Mouse (Mus musculus): ENCODE measurements around the gene AI464131.

DNA sequence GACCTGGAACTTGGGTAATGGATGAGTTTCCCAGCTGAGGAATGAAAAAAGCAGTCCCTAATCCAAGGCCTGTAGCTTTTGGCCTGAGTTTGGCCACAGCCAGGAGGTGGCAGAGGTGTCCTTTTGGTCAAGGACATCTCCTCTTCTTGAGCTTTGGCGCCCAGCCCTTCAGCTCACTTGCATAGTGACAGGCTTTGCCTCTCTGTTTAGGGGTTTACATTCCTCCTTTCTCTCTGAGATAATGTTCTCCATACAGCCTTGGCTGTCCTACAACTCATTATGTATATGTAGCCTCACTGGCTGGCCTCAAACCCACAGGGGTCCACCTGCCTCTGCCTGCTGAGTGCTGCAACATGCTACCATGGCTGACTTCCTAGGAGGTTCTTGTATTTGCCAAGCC is 44.2 kb upstream of the AI464131 start:
- TF ChIP-seq CTCF (IDR thresholded peaks at IDR 0.05; ENCODE audit: control insufficient read depth, insufficient read depth, low read length) (no peak), POLR2A (IDR thresholded peaks at IDR 0.05; ENCODE audit: borderline replicate concordance, control insufficient read depth, low read depth, low read length) (no peak)
